Mouse (Mus musculus) inflammation-experienced regulatory T-cells, adult 6 months (primary cell): ENCODE measurements around the gene Tarbp1. TPM values are rescaled to one million over a fixed set of nuclear protein-coding genes. Genes with fewer than 3 reads are reported as not detected.
"Not testable (repeated sequence)": the region's sequence is repeated elsewhere in the genome, so short reads cannot be mapped to it uniquely, and the experiment has no call there.

ENCODE experiments used
- ATAC-seq: one replicate; pipeline ENCODE4 v1.8.0; 2017
- polyA plus RNA-seq, 3 experiments: library from polyadenylated mRNA; unstranded; fragments of 100-300 nt; shearing (Covaris generic); gene quantifications; one replicate each; pipeline ENCODE4 v1.2.1; 2017

Gene Tarbp1
- polyA plus RNA-seq, 3 experiments from 2014 or later, result 1.9 to 3.8 (median 3.2) TPM

- no peak for ATAC-seq
Observed at GRCm38 (mm10) chr8:126405030-126405429, 69.8 kb downstream of the Tarbp1 start.

- not testable (repeated sequence) for ATAC-seq
Observed at GRCm38 (mm10) chr8:126404550-126404949, 70.3 kb downstream of the Tarbp1 start.

- no peak for ATAC-seq
Observed at GRCm38 (mm10) chr8:126398349-126398748, 76.5 kb downstream of the Tarbp1 start.

DNA sequence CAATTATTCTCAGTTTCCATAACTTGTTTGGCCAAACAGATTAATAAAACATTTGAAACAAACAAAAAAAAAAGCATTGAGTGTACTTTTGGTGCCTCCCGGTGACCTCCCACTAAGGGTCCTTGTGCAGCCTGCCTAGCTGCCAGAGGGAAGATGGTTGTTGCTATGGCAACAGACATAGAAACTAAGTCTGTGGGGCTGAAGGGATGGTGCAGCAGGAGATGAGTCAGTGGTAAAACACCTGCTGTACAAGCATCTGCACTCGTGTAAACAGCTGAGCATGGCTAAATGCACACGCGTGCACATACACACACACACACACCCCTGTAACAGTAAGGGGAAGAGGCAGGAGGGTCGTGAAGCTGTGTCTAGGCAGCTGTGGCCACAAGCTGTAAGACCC is 78.9 kb downstream of the Tarbp1 start:
- no peak for ATAC-seq

DNA sequence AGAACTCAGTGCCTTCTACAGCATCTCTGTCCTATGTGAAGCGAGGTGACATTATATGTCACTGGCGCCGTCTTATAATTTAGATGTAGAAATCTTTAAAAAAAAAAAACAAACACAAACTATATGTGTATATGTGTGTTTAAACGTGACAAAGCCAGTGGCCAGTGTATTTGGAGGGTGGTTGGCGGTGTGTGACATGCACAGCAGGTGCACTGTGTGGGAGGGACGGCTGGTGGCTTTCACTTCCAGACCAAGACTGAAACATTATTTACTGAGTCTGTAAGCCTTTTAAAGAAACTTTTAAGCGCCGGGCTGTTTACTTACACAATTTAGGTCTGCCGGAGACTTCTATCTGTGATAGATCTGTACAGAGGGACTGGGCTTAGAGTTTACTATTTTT is 79.5 kb downstream of the Tarbp1 start:
- no peak for ATAC-seq

- ATAC-seq, result no peak
Observed at GRCm38 (mm10) chr8:126391541-126391940, 83.3 kb downstream of the Tarbp1 start.

DNA sequence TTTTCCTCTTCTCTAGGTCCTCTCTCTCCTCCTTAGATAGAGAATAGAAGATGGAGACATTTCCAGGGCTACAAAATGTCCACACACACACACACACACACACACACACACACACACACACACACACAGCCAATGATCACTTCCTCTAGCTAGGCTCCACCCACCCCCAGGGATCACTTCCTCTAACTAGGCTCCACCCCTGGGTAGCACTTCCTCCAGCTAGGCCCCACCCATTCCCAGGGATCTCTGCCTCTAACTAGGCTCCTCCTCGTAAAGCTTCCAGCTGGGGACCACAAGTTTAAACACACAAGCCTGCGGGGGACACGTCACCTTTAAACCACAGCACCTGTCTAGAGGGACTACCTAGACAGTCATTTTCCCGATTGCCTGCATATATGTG is 87.3 kb downstream of the Tarbp1 start:
- no peak for ATAC-seq

- no peak for ATAC-seq
Observed at GRCm38 (mm10) chr8:126382749-126383148, 92.1 kb downstream of the Tarbp1 start.

DNA sequence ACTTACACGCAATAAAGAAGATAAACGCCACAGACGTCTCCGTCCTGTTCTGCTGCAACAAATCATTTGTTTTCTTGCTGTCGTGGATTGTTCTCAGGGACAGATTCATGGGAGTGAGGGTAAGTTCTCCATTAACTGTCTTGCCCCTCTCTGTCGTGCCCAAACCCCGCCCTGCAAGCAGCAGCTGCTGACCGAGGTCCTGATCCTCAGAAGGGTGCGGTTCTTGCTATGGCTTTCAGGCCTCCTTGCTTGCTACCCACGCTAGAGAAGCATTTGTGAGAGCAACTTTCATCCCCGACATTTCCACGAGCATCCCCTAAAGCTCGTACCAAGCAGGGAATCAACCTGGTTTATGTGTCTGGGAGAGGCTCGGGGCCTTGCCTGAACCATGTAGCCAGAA is 92.6 kb downstream of the Tarbp1 start:
- no peak for ATAC-seq

GRCm38 (mm10) chr8:126381299-126381698 is 93.6 kb downstream of the Tarbp1 start:
- ATAC-seq, result no peak

DNA sequence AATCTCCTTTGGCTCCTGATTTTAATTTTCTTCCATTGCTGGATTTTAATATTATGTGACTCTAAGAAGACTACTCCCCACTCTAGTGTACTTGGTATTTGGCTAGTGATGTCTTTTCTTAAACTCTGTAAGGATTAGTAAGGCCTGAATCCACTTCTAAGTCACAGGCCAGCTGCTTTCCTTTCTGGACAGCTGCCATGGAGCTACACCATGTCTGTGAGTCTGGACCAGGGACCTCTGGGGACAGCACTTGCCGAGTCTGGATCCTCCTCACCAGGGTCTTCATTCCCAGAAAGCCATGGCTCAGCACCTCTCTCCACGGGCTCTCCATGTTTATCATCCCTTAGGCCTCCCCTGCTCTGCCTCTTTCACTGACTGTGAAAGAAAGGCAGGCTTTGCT is 94.7 kb downstream of the Tarbp1 start:
- ATAC-seq, result no peak

GRCm38 (mm10) chr8:126379580-126379979 is 95.3 kb downstream of the Tarbp1 start:
- no peak for ATAC-seq

Other genes starting within 250 kb of the Tarbp1 start
- not detected for gene Slc35f3, start 176.5 kb downstream of the Tarbp1 start, polyA plus RNA-seq
- gene Coa6, start 52.5 kb downstream of the Tarbp1 start, polyA plus RNA-seq, result 10 to 100 TPM; 43.4 to 59.4 (median 48.4) TPM
- gene Irf2bp2, start 118.9 kb upstream of the Tarbp1 start, polyA plus RNA-seq, result 10 to 100 TPM; 16.7 to 25.3 (median 24.5) TPM